Mouse (Mus musculus) T-helper 17 cell (primary cell): ENCODE measurements around the gene Mixl1.

Experiments
- in situ Hi-C, 2 experiments: fragments of 300-600 bp; cut with MboI, MseI; formaldehyde crosslinking; loops; 1 replicate in 1 of 2; 2 replicates in 1 of 2; pipeline ENCODE4 v1.15.1; 2025; ENCODE audit warnings: high pct_unique_total_duplicates in 2 of 2

Gene Mixl1

DNA sequence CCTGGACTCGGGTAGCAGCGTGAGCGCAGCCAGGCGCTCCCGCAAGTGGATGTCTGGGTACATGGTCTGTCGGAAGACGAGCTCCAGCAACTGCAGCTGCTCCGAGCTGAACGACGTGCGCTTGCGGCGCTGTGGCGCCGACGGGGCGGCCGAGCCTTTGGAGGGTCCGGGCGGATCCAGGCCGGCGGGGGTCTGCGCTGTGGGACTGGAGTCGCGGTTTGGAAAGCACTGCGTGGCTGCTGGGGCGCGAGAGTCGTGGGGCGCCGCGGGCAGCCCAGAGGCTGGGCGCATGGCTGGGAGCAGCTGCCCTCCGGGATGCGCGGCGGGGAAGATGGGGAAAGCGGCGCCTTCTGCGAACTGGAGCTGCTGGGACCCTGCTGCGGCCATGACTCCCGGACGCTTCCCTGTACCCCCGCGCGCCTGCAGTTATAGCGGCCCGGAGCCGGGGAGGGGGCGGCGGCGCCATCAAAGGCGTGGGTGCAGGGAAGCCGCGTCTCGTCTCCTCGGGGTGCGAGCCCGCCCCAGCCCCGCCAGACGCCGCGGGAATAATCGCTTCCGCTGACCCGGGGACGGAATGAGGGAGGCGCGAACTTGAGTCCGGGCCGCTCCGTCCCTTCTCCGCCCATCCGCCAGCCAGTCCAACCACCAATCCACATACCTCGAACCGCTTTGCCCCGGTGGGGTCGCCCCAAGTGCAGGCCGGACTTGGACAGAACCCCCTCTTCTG is at the start of gene Mixl1:
Gene Mixl1 (minus strand): TSS at position 409 of the 727 bp plus-strand sequence.
- in situ Hi-C loops: no loop called here

DNA sequence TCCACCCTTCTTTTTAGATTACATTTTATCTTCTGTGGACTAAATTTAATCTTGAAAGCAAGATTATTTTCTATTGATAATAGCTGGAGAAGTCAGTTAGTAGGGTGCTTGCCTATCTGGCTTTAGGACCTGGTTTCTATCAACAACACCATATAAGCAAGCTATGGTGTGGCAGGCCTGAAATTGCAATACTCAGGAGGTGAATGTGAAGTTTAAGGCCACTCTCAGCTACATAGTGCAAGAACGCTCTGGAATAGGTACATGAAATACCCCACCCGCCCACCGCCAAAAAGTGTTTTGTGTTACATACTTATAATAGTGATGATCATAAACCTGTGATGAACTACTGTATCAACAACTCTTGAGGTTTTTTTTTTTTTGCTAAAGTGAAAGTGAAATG is 32.4 kb upstream of the Mixl1 start:
- in situ Hi-C loops: loop anchor here in 1 of 2 experiments (25.0 kb wide), 1 partner anchor 1783 kb away; the partner anchor contains the start of gene Capn2

DNA sequence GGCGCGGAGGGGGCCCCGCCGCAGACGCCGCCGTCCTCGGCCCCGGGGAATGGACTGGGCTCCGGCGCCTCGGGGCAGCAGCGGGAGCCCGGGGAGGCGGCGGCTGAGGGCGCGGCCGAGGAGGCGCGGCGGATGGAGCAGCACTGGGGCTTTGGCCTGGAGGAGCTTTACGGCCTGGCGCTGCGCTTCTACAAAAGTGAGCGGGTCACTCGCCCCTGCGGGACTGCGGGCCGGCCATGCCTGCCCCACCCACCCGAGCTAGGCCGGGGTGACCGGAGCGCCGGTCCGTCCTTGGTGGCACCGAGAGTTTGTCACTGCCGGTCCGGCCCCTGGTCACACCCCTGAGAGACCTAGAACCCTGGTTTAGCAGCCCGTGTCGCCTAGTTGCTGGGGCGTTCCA is 29.3 kb upstream of the Mixl1 start:
- in situ Hi-C loops: loop anchor here in 1 of 2 experiments (25.0 kb wide), 1 partner anchor 1786 kb away; the partner anchor contains the start of gene Capn2

DNA sequence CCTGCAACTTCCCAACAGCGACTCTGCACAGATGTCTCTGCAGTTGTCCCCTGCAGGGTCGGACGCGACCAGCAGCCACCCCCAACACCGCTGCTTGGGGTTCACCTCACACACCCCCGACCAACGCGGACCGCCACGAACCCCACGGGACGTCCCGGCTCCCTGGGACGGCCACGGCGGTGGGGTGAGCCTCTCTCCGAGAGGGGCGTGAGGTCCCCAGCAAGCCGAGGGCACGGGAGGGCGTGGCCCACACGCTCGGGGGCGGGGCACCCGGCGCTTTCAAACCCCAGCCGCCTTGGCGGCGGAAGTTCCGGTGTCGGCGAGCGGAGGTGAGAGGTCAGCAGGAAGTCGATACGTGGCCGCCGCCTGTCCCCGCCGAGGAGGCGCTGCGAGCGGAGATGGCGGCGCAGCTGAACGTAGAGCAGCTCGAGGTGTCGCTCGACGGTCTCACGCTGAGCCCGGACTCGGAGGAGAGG is 28.9 kb upstream of the Mixl1 start, which contains the start of gene Acbd3:
Gene Acbd3 (plus strand): TSS at position 340 of the 476 bp plus-strand sequence.
- in situ Hi-C loops: loop anchor here in 1 of 2 experiments (25.0 kb wide), 1 partner anchor 1787 kb away; the partner anchor contains the start of gene Capn2

DNA sequence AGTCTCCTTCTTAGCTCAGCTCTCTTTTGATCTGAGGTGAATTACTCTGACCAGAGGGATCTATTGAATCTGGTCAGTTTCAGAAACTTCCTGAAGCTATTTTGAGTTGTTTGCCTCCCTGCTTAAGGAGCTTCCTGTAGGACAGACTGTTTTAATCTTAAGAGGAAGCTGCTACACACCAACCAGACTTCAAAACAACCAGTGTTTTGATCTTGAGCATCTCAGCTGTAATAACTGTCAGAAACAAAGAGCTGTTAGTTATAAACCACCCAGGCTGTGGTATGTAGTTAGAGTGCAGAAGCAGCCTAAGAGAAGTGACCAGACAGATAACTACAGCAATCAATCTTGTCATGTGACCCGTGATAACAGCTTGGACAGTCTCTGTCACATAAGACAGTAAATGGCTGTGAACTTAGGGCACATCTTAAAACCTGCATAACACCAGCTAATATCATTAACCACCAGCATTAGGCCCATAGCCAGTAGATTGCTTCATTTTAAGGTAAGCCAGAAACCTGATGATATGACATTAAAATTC is 26.9 kb upstream of the Mixl1 start:
- in situ Hi-C loops: no loop called here

DNA sequence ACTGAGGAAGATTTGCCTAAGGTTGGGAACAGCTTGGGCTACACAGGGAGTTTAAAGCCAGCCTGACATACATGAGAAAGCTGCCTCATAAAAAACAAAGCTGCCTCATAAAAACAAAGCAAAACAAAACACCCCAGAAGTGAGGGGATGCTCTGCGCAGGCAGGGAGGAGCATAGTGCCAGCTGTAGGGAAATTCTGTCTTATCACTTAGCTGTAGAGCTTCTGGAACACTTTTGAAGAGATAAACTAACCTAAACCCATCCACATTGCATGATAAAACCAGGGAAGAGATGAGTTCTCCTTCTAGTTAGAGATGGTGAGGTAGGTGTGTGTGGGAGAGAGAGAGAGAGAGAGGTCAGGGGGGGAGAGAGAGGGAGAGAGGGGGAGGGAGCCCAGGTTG is 25.8 kb upstream of the Mixl1 start:
- in situ Hi-C loops: no loop called here

DNA sequence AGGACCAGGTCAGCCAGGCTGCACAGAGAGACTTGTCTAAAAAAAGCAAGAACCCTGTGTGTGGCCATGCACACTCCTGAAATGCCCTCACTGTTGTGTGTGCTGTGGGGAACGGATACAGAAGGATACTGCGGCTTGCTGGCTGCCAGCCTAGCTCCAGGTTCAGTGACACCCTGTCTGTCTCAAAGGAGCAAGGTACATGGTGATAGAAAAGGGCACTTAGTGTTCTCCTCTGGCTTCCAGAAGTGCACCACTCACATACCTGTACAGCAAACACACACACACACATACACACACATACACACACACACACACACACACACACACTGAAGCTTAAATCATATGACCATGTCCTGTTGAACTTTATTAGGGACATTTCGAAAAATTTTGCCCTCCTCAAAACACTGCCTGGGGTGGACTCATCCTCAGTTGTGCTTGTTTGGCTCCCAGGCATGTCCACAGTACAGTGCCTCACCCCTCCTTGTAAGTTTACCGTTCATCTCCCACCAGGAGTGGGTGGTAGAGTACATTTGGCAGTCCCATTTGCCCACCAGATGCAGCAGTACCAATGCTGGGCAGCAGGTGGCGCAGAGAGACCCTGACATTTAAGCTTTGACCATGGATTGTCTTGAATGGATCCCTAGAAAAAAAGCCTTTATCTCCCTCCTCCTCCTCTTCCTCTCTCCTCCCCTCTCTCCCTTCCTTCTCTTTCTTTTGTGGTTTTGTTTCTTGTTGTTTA is 23.3 kb upstream of the Mixl1 start:
- in situ Hi-C loops: loop anchor here (5.0 kb wide), 1 partner anchor 47 kb away; no protein-coding TSS in a partner anchor

DNA sequence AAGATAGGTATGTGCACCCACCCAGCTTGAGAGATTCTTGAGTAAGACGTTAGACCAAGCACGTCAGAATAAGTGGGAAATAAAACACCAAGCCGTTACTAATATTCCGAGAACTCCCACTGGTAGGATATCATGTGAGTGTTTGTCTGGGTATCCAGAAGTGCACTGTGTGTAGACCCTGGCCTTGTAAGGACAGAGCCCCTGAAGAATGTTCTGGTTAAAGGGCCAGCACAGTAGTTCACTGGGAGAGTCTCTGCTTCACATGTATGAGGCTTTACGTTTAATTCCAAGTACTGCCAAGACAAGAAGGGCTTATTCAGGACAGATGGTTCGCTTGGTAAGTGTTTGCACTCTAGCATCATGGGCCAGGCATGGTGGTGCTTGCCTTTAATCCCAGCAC is 22.6 kb upstream of the Mixl1 start:
- in situ Hi-C loops: loop anchor here (5.0 kb wide), 1 partner anchor 48 kb away; no protein-coding TSS in a partner anchor

DNA sequence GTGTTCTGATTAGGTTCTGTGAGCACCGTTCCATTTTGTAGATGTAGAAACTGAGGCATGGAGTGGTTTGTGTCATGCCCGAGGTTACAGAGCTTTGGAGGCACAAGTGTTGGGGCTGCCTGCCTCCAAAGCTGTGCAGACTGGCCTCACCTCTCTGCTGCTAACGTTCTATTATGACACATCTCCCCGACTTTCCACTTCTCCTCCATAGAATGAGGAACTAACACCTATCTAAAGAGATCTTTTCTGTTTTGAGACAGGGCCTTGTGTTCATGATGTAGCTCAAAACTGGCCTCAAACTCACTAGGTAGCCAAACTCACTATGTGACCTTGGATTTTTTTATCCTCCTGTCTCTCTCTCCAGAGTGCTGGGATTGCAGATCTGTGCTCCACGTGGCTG is 21.9 kb upstream of the Mixl1 start:
- in situ Hi-C loops: loop anchor here (5.0 kb wide), 1 partner anchor 49 kb away; no protein-coding TSS in a partner anchor

DNA sequence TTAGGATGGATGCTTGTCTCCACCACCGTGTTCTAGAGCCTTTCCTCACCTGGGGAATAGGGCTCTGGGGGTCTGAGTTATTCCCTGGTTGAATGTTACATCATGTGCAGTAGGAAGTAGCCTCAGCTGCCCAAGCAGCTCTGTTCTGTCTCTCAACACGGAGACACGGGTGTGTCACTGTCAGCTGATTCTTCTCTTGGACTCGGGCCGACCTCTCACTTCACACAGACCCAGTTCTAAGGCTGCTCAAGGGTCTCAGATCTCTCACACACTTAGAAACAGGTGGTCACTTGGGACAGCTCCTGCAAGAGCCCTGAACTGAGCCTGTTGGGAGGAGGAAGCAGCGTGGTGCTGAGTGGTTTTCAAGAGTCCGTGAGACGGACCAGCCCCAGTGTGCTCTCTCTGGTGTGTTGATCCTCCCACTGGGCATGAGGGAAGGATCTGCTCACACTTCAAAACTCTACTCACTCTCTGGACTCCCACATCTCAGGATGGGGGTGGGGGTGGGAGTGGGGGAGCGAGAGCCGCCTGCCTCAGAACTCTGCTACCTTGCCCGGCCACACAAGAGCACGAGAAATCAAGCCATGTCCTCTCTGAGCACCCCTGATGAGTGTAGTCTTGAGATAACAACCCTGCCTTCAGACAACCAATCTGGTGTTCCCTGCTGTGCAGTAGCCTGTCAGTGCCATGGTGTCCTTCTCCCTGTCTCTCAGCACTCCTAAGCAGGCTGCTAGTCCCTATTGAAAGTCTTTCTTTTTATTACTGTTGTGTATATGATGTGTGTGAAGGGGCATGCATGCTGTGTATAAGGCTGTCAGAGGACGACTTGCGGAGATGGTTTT is 12.3 kb upstream of the Mixl1 start:
- in situ Hi-C loops: no loop called here

DNA sequence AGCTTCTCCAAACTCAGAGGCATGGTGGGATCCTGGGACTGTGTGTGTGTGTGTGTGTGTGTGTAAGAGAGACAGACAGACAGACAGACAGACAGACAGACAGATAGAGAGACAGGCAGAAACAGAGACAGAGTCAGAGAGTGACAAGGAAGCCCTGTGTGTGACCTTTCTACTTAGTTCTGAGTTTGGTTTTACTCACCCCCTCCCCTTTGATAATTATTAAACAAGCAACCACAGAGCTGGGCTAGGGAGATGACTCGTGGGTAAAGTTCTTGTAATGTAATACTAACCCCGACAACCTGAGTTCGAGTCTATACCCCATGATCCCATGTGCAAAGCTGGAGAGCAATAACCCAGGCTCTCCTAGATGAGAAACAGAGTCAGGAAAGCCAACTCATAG is 11.0 kb upstream of the Mixl1 start:
- in situ Hi-C loops: no loop called here

DNA sequence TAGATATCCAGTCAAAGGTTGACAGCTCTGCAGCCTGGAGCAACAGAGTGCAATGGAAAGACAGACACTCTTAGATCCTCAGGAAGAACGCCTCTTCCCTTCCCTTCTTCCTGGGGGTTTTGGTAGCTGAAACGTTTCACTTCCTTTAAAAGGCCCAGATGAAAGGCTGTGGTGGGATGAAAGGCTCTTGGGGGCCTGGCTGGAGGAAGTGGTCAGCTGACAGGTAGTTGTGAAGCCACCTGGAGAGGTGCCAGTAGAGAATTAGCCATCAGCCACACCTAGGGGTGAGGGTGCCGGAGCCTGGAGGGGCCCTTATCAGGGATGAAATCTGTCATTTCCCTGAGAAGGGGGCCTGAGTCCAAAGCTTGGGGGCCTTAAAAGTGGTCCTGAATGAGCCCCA is 10.5 kb upstream of the Mixl1 start:
- in situ Hi-C loops: no loop called here

DNA sequence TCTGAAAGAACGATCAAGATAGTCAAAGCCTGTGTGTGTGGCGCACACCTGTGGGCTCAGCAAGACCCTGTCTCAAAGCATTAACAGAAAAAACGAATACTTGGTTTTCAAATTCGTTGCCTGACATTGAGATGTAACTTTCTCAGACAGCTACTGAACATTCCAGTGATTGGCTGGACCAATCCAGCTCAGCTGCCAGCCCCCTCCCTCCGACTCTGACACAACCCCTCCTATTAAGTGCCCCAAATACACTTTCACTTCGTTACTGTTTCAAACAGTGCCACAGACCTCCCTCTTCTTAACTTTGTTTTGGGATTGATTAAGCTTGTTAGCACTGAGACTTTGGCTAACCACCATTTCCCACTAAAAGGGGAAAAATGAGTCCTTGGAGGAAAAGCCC is 6.6 kb upstream of the Mixl1 start:
- in situ Hi-C loops: no loop called here

DNA sequence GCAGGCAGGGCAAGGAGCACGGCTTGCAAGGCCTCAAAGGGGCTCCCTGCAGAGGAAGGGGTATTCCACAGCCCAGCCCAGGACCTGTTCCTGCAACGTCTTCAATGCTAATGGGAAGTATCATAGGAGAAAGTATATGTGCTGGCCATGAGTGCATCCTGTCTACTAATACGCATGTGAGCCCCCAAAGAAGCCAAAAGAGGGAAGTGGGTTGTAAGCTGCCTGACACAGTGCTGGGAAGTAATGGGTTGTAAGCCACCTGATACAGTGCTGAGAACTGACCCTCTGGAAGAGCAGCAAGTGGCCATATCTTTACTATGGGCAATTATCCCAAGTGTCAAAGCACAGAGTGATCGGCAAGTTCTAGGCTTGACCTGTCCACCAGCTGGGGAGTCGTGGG is 1.2 kb upstream of the Mixl1 start:
- in situ Hi-C loops: no loop called here

DNA sequence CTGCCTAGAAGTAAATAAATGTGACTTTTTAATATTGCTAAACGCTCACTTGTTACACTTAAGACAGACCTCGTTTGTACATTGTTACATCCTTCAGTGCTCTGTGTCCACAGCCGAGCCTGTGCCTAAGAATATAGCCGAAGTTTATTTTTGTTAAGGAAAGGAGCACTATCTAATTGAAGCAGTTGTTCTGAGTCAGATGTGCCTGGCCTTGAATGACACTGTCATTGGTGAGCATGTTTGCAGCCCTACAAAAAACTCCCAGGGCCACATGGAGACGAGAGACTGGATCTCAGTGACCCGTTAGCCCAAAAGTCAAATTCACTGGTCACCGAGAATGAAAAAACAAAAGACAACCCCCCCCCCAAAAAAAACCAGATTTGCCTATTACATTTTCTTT is 5.5 kb downstream of the Mixl1 start:
- in situ Hi-C loops: no loop called here
